Mouse (Mus musculus) v-Abl transformed pro-B cells (cell line): ENCODE data around the gene Gm20388.

Experiments
- in situ Hi-C, 2 experiments: fragments of 400-800 bp; cut with MboI; formaldehyde crosslinking; loops; one replicate each; pipeline ENCODE4 v1.15.1; 2025; ENCODE audit not compliant: unreplicated experiment in 2 of 2

Gene Gm20388

DNA sequence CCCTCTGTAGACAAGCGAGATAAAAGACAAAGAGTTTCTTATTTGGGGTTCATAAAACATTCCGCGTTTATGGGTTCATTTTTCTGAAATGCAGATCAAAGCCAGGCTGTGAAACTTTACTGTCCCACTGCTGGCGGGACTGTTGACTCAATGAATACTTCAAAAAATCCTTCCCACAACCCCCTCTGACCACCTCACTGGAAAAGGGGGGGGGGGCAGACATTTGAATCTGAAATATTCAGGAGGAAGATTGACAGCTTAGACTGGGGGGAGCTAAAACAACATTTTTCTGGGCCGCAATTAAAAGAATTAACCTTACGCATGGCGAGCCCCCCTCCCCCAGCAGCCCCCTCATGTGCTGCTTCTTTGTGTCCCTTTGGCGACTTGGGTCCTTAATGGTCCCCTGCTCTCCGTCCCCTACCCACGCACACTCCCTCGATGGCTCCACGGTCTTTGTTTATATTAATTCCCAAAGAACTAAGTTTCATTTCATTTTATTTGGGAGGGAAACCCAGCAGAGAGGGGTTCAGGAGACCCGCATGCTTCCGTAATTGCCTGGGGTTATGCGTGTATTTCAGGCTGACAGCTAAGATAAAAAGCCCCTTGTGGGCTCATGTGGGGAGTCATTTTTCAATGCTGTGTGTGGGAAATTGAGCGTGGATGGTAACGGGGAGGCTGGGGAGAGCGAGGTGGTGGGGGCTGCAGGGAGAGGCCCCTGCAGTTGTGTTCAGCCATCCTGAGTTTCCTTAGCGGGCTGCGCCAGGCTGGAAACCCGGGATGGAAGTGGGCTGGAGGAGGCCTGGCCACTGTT, 1270.0 kb downstream of the Gm20388 start:
- in situ Hi-C loops = no loop called here

DNA sequence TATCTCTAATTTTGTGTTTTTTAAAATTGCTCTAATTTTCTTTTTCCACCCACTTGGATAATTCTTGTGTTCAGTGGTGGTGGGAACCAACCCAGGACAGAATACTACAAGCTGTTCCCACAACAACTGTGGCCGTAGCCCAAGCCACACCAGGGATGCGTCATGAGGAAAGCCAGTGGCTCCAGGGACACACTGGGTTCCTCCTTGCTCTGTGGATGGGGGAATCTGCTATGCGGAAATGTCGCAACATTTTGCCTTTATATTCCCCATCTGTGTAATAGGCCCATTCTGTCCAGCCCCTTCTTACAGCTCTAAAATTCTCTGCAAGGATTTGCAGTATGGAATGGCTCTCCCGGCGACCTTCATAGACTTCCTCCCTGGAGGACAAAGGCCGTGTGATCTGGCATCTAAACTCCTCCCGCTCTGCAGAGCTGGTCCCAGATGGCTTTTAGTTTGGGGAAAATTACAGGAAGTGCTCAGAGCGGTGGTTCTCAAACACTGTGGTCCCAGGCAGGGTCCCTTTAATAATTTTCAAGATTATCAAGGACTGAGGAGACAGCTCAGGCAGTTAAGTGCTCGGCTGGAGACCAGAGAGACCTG, 1270.7 kb downstream of the Gm20388 start:
- in situ Hi-C loops = no loop called here

DNA sequence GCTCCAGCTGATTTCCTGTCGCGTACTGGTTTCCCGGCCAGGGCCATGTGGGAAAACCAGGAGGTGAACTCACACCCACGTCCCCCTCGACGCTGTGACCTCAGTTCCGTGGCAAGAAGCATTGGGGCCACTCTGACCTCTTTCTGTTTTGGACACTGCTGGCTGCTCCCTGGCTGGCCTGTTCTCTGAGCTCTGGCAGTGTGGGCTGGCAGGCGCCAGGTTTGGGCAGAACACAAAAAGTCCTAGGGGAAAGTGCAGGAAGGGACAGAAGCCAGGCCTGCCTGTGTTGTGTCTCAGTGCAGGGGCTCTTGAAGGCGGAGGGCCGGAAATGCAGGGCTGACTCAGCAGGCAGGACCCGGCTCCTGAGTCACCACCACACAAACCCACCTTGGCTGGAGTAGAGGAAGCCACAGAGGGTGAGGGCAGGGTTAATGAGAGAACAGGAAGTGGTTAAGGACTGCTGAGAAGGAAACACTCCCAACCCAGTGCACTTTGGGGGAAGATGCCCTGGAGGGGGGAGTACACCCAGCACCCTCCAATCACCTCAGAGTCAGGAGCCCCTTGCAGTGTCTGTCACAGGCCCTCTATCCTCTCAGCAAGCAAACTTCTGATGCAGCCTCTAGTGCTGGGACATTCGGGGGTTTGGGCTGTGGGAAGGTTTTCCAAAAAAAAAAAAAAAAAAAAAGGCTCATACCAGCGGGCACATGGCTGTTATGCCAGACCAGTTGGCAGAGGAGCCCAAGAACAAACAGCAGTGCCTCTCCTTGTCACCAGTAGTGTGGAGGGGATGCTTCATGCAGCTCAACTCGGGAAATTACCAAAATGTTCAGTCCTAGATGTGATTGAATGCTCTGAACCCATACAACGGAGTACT, 1277.1 kb downstream of the Gm20388 start:
- in situ Hi-C loops = no loop called here

DNA sequence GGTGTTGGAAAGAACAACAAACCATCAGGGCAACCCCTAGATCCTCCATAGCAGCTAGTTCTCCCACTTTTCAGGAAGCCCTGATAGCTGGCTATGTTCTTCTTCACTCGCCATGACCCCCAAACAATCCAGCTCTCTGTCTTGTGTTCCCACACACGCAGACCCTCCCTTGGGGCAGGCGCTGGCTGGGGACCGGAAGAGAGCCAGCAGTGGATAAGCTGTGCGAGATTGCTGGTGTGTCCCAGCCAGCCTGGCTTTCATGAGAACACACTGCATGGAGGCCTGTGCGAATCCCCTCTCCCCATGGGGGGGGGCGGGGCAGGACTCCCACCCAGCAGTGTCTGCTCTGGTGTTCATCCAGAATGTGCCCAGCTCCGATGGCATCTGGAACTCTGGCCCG, 1278.4 kb downstream of the Gm20388 start:
- in situ Hi-C loops = no loop called here

DNA sequence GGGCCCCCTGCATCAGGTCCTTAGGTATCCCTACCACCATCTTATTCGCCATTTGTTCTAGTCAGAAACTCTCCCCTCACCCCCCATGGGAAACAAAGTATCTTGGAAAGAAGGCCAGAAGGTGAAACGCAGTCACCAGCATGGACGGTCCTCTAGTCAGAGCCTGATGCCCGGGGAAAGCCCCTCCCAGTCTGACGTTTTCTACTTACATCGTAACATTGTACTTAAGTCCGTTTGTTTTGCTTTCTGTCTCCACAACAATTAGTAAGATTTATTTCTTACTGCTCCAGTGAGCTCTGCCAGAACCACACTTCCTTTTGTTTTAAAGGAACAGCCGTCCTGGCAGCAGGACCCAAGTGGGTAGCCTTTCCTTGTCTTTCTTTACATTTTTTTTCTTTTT, 1281.8 kb downstream of the Gm20388 start:
- in situ Hi-C loops = no loop called here

DNA sequence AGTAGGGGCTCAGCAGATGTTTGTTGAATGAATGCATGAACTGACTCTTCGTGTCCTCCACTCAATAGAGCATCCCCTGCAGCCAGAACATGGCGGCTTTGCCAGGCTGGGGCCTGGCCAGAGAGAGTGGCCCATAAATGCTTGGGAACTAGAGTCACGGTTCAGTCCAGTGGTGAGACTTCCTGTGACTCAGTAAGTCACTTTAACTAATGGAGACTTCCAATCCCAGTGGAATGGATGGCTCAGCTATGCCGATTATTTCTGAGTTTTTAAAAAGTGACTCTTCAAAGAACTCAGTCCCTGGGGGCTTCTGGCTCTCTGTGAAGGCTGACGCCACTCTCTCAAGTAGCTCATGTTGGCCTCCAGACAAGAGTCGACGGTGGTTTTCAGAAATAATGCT, 1285.3 kb downstream of the Gm20388 start:
- in situ Hi-C loops = no loop called here

DNA sequence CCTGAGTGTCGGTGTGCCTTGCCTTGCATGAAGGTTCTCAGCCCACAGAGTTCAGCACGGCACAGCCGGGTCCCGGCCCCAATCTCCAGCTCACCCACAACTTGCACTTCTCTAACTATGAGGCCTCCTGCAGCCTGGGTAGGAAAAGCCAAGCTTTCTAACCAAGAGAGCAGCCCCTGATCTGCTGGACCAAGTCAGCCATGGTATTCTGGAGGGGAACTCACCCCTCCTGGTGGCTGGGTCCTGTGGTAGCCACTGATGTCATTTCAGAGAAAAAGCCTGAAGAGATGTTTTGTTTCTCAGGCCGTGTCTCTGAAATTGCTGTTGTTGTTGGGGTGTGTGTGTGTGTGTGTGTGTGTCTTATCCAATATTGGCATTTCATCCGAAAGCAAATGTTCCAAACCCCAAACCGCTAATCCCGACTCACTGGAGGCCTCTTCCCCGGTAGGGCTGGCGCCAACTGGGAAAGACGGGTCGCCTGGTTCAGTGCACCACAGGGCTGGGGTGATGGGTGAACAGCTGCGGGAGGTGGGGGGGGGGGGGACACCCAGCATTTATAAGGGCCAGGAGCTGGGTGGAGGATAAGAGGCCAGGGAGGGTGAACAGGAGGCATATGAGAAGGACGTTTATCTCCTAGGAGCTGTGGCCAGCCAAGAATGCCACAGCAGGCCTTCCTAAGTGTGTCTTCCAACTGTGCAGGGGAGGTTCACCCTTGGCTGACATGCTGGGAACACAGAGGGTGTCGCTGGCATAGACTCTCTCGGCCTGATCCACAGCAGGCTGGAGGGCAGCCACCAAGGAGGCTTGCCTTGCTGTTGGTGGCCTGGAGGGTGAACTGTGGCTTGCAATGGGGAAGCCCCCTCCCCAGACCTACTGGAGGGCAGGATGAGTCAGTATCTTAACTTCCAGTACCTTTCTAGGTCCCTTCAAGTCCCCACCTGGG, 1286.4 kb downstream of the Gm20388 start:
- in situ Hi-C loops = no loop called here

DNA sequence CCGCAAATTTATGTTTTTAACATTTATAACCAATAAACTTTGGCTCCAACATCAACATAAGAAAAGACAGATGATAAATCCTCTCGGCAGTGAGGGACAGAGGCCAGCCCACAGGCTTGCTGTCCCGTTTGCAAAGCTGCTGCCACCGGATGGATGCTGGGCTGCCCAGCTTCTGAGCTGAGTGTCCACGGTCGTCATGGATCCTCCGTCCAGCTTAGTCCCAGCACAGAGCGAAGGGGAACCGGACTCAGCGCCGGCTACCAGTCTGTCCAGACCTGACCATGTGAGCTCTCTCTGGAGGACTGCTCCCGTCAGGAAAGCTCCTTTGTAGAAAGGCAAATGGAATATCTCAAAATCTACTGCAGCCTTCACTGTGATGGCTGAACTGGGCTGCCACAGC, 1289.4 kb downstream of the Gm20388 start:
- in situ Hi-C loops = no loop called here

DNA sequence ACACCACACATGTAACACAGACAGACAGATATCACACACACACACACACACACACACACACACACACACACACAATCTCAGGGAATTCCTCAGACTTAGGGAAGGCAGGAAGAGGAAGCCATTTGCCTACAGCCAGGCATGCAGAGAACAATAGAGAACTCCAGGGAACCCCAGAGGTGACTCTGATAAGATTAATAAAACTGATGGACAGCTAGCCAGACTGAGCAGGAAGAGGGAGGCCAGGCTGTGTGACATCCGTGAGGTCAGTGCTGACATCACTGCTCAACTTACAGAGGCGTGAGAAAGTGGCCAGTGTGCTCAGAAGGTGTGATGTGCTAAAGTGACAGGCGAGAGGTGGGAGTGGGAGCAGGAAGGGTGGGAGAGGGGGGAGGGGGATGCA, 1290.3 kb downstream of the Gm20388 start:
- in situ Hi-C loops = no loop called here

DNA sequence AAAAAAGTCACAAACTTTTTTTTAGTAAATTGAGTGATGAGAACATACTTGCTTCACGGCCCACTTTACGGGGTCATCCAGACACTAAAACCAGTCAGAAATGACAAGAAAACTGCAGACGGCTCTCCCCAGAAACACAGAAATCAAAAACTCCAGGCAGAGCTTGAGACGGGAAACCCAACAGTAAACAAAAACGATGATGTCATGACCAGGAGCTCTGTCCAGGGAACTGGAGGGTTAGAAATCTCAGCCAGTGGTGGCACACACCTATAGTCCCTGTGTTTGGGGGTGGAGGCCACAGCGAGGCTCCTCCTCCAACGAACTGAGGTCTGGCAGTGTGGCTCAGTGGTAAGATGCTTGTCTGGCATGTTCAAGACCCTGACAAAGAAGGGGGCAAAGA, 1291.0 kb downstream of the Gm20388 start:
- in situ Hi-C loops = no loop called here

DNA sequence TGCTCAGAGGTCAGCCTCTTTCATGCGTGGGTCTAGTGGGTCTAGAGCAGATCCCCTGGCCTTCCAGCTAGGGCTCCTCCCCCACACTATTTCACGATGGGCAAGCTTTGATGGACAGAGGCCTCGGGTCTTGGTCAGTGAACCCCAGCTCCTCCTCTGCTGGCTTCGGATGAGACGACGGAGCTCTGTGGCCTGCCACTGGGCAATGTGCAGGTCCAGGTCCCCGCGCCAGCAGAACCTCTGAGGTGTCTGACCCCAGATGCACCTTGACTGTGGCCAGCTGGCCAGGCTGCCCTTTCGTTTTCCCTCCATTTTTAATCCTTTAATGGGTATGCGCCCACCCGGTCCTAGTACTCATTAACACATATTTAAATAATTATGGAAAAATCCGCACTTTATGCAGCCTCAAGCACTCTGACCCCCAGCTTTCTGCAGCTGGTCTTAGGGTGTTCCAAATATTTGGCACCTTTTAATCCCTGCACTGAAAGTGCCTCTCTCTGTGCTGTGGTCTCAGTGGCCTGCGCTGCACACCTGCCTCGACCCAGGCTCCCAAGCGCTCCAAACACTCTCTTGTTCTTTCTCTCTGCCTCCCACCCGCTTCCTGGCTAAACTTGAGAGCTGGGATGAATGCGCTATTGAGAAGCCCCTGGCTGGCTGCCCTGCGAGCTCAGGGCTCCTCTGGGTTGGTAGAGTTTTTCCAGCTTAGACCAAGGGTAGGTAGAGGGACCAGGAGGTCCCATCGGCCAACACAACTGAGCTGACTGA, 1293.2 kb downstream of the Gm20388 start:
- in situ Hi-C loops = no loop called here

DNA sequence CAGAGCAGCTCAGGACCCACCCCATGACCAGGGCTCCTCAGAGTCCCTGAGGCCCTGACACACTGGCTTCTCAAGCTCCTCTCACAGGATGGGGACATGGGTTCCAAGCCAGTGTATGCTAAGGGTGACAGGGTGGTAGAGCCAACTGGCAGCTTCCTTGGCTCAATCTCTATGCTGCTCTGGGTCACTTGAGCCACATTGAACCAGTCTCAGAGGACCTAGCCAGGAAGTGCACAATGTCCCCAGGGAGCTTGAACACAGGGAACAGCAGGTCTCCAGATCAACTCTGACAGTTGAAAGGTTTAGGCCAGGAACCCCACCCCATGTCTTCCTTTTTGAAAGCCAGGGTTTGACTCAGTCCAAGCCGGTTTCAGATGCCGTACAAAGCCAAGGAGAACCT, 1296.5 kb downstream of the Gm20388 start:
- in situ Hi-C loops = no loop called here

DNA sequence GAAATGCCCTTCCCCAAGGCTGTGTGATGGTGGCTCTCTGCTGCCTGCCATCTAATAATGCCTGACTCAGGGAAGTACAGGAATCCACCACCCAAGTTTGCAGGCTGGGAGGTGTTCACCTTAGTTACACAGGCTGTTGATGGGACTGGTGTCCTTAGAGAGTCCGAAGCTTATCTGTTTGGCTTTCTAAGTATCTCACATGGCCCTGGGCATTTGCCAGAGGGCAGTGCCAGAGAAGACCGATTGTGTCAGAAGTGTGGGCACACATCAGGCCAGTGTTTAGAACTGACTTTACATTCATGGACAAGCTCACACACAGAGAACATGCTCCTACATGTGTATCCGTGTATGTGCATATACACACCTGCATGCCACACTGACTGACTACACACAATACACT, 1300.0 kb downstream of the Gm20388 start:
- in situ Hi-C loops = no loop called here

DNA sequence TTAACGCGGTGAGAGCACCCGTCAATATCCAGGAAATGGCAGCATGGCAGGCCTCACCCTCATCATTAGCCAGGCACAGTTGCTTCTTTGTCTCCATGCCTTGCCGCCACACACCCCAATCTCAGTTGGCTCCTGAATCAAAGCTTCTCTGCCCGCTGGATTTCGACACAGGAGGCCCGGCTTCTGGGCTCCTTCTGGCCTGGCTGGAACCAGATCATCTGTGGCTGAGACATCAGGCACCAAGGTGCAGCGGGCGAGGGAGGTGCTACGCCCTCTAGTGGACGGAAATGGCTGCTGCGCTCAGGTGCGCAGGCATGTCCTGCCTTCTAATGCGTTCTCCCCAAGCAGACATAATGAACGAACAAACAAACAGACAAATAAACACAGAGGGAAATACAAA, 1302.6 kb downstream of the Gm20388 start:
- in situ Hi-C loops = no loop called here

DNA sequence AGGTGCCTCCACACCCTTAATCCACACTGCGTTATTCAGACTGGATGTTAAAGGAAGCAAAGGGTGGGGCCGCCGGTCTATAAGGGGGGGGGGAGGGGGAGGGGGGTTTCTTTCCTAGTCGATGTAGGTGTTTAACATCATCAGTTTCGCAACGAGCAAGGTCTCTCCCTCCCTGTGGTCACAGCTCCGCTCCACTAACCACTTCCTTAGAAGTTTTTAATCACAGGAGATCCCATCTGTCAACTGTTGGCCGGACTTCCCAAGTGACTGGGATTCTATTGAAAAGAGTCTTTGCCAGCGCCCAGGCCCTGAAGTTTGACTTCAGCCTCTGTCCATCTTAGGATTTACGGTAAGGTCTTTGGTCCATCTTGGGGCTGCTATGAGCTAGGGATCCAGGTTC, 1303.0 kb downstream of the Gm20388 start:
- in situ Hi-C loops = no loop called here

DNA sequence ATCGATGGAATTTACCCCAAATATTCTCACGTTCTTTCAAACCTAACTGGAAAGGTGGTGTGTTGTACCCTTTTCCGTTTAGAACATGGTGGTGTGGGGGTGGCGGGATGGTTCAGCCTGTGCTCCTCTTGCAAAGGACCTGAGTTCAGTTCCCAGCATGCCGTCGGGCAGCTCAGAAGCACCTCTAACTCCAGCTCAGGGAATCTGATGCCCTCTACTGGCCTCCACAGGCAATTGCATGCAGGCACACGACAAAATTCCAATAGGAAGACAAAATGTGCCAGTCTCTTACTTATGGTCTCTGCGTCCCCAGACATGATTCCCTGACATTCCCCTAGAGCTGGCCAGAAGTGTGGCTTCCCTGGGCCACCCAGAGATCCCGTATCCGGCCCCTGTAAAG, 1304.3 kb downstream of the Gm20388 start:
- in situ Hi-C loops = loop anchor here in 1 of 2 experiments (5.0 kb wide), 1 partner anchor 297 kb away; no protein-coding TSS in a partner anchor

DNA sequence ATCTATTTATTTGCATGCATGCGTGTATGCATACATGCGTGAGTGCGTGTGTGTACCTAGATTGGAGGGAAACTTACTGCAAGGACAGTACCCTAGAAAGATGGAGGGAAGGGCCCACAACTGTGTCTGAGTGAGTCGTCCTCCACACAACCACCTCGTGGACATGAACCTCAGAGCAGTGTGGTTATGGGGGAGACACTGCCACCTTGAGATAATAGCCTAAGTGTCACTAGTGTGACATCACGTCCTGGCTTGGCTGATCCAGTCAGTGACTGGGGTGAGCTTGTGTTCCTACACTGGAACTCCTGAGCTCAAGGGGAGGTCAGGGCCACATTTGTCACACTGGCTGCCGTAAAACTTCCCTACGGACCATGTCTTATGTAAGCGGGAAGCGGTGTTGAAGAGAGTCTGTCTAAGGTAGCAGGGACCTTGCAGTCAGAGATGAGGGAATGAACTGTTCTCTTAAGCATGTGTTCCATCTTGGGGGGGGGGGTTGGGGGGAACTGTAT, 1305.9 kb downstream of the Gm20388 start:
- in situ Hi-C loops = loop anchor here in 1 of 2 experiments (5.0 kb wide), 1 partner anchor 296 kb away; no protein-coding TSS in a partner anchor

DNA sequence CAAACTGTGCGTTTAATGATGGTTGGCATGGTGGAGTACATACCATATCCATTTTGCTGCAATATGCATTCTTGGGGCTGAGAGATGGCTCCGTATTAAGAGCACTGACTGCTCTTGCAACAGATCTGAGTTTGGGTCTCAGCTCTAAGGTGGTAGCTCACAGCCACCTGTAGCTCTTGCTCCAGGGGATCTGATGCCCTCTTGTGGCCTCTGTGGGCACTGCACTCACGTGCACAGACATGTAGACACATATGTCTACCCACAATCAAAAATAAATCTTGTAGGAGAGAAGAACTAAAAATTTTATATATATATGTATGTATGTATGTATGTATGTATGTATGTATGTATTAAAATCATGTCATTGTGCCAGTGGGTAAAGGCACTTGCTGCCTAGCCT, 1307.8 kb downstream of the Gm20388 start:
- in situ Hi-C loops = loop anchor here in 1 of 2 experiments (5.0 kb wide), 1 partner anchor 294 kb away; no protein-coding TSS in a partner anchor
